Mouse (Mus musculus) hindbrain, embryonic 14.5 days (tissue): Measurements from ENCODE around the gene Aftph. TPM values are rescaled to one million over a fixed set of nuclear protein-coding genes. Genes with fewer than 3 reads are reported as not detected.

Experiments used
- ATAC-seq: fragments of 200-750 bp; cut with Nextera tagmentation; 2 replicates; pipeline ENCODE4 v1.8.0; 2017; ENCODE audit warnings: moderate number of reproducible peaks, mild to moderate bottlenecking, moderate TSS enrichment, moderate library complexity; ENCODE audit not compliant: low FRiP score
- DNase-seq: peaks from one replicate; pipeline ENCODE4 v3.0.0-alpha.2; 2015; ENCODE audit warnings: low spot score
- H3K27ac ChIP-seq: fragments of 300-500 bp; sonication (generic); 2 replicates; pipeline ENCODE4 v1.5.1; 2014; ENCODE audit warnings: mild to moderate bottlenecking, moderate library complexity
- H3K27me3 ChIP-seq: fragments of 300-500 bp; sonication (generic); 2 replicates; pipeline ENCODE4 v1.6.1; 2014; ENCODE audit warnings: mild to moderate bottlenecking, low read length, mixed read lengths; ENCODE audit not compliant: control insufficient read depth, insufficient read depth
- H3K36me3 ChIP-seq: fragments of 300-500 bp; sonication (generic); replicated peaks from 2 replicates; pipeline ENCODE4 v1.6.1; 2014; ENCODE audit not compliant: control insufficient read depth, insufficient read depth
- H3K4me1 ChIP-seq: fragments of 300-500 bp; sonication (generic); replicated peaks from 2 replicates; pipeline ENCODE4 v1.6.1; 2014; ENCODE audit warnings: antibody characterized with exemption, low read length, mixed read lengths; ENCODE audit not compliant: control insufficient read depth, insufficient read depth
- H3K4me2 ChIP-seq: fragments of 300-500 bp; sonication (generic); replicated peaks from 2 replicates; pipeline ENCODE4 v1.6.1; 2014; ENCODE audit warnings: mild to moderate bottlenecking, moderate library complexity
- H3K4me3 ChIP-seq: fragments of 300-500 bp; sonication (generic); replicated peaks from 2 replicates; pipeline ENCODE4 v1.5.1; 2014; ENCODE audit warnings: mild to moderate bottlenecking, low read length
- H3K9ac ChIP-seq: fragments of 300-500 bp; sonication (generic); 2 replicates; pipeline ENCODE4 v1.6.1; 2014
- H3K9me3 ChIP-seq: fragments of 300-500 bp; sonication (generic); 2 replicates; pipeline ENCODE4 v1.6.1; 2016; ENCODE audit warnings: low read length; ENCODE audit not compliant: control insufficient read depth
- WGBS: fragments of 180-500 bp; shearing (Covaris S2); extraction: QIAGEN DNeasy Blood & Tissue Kit; methylation state at CpG from one replicate; pipeline ENCODE4 v1.1.7; 2014; 5-methylcytosine and 5-hydroxymethylcytosine counted together
- polyA plus RNA-seq: library from polyadenylated mRNA; unstranded; fragments of >200 nt; fragmentation: Nextera tagmentation; extraction: Ambion mirVana; gene quantifications from 2 replicates; pipeline ENCODE4 v1.2.1, GENCODE M21; 2014

The Aftph gene
- 37.4 and 38.2 TPM in 2 replicates for polyA plus RNA-seq

GRCm38 (mm10) chr11:20741201-20742100 is at the start of gene Aftph:
Aftph (minus strand) TSS chr11:20741589.
- Histone ChIP-seq H3K27ac (peak within 1 kb of the TSS; percentile 97), H3K4me1 (peaks cover 8% of the 10 kb centered on the region; the same call in 1 of the 2 replicates), H3K36me3 (no peaks in the 10 kb centered on the region), H3K9ac (peak within 1 kb of the TSS; percentile 90), H3K4me2 (peak within 1 kb of the TSS; percentile 94), H3K27me3 (no peaks in the 10 kb centered on the region), H3K9me3 (no peaks in the 10 kb centered on the region), H3K4me3 (peak within 1 kb of the TSS; percentile 98)
- ATAC-seq = peak; percentile 99
- DNase-seq = peak; percentile 98
- WGBS = under 1% methylated on average over 55 of the region's 81 CpGs

GRCm38 (mm10) chr11:20789015-20789414 is 47.6 kb upstream of the Aftph start:
- Histone ChIP-seq H3K27me3 (no peaks in the 10 kb centered on the region), H3K9me3 (no peaks in the 10 kb centered on the region), H3K4me2 (no peak overlapping the region), H3K4me3 (no peak overlapping the region), H3K9ac (no peak overlapping the region), H3K36me3 (no peaks in the 10 kb centered on the region), H3K4me1 (no peaks in the 10 kb centered on the region), H3K27ac (no peak overlapping the region)
- WGBS = 73% methylated on average over 1 of the region's 1 CpGs
- no peak for ATAC-seq
- no peak for DNase-seq

GRCm38 (mm10) chr11:20788070-20788469 is 46.7 kb upstream of the Aftph start:
- no peak overlapping the region for H3K4me2 ChIP-seq
- ATAC-seq (no peak), DNase-seq (no peak)
- WGBS = 86% methylated on average over 3 of the region's 3 CpGs
- no peak overlapping the region for H3K4me3 ChIP-seq
- H3K36me3 ChIP-seq = no peaks in the 10 kb centered on the region
- no peak overlapping the region for H3K9ac ChIP-seq
- no peak overlapping the region for H3K27ac ChIP-seq
- no peaks in the 10 kb centered on the region for H3K9me3 ChIP-seq
- H3K27me3 ChIP-seq = no peaks in the 10 kb centered on the region
- H3K4me1 ChIP-seq = no peaks in the 10 kb centered on the region

- ATAC-seq (no peak), DNase-seq (no peak)
- H3K36me3 ChIP-seq = no peaks in the 10 kb centered on the region
- no peak overlapping the region for H3K27ac ChIP-seq
- H3K4me1 ChIP-seq = no peaks in the 10 kb centered on the region
- no peaks in the 10 kb centered on the region for H3K9me3 ChIP-seq
- 76% methylated on average over 2 of the region's 2 CpGs for WGBS
- H3K27me3 ChIP-seq = no peaks in the 10 kb centered on the region
- H3K9ac ChIP-seq = no peak overlapping the region
- no peak overlapping the region for H3K4me3 ChIP-seq
- no peak overlapping the region for H3K4me2 ChIP-seq
These were observed 44.8 kb upstream of the Aftph start for GRCm38 (mm10) chr11:20786191-20786590.

- no peak overlapping the region for H3K4me2 ChIP-seq
- H3K9me3 ChIP-seq = no peaks in the 10 kb centered on the region
- DNase-seq = no peak
- no peak for ATAC-seq
- 93% methylated on average over 1 of the region's 1 CpGs for WGBS
- H3K27ac ChIP-seq = no peak overlapping the region
- no peaks in the 10 kb centered on the region for H3K36me3 ChIP-seq
- no peaks in the 10 kb centered on the region for H3K27me3 ChIP-seq
- no peak overlapping the region for H3K4me3 ChIP-seq
- H3K4me1 ChIP-seq = no peaks in the 10 kb centered on the region
- H3K9ac ChIP-seq = no peak overlapping the region
These were observed 43.8 kb upstream of the Aftph start for GRCm38 (mm10) chr11:20785186-20785585.

GRCm38 (mm10) chr11:20784776-20785175 is 43.4 kb upstream of the Aftph start:
- Histone ChIP-seq H3K36me3 (no peaks in the 10 kb centered on the region), H3K27ac (no peak overlapping the region), H3K4me3 (no peak overlapping the region), H3K9me3 (no peaks in the 10 kb centered on the region), H3K27me3 (no peaks in the 10 kb centered on the region), H3K4me1 (no peaks in the 10 kb centered on the region), H3K9ac (no peak overlapping the region), H3K4me2 (no peak overlapping the region)
- WGBS = 89% methylated on average over 6 of the region's 6 CpGs
- ATAC-seq = no peak
- no peak for DNase-seq

GRCm38 (mm10) chr11:20783467-20783866 is 42.1 kb upstream of the Aftph start:
- Histone ChIP-seq H3K4me1 (no peaks in the 10 kb centered on the region), H3K9me3 (no peaks in the 10 kb centered on the region), H3K27me3 (no peaks in the 10 kb centered on the region), H3K4me3 (no peak overlapping the region), H3K4me2 (no peak overlapping the region), H3K27ac (no peak overlapping the region), H3K9ac (no peak overlapping the region), H3K36me3 (no peaks in the 10 kb centered on the region)
- ATAC-seq = no peak
- no peak for DNase-seq
- WGBS = 95% methylated on average over 1 of the region's 1 CpGs

- Histone ChIP-seq H3K36me3 (no peaks in the 10 kb centered on the region), H3K4me3 (no peak overlapping the region), H3K9ac (no peak overlapping the region), H3K27ac (no peak overlapping the region), H3K27me3 (no peaks in the 10 kb centered on the region), H3K4me1 (no peaks in the 10 kb centered on the region), H3K9me3 (no peaks in the 10 kb centered on the region), H3K4me2 (no peak overlapping the region)
- 70% methylated on average over 2 of the region's 2 CpGs for WGBS
- DNase-seq (no peak), ATAC-seq (no peak)
These were observed 41.2 kb upstream of the Aftph start for GRCm38 (mm10) chr11:20782620-20783019.

GRCm38 (mm10) chr11:20780312-20780711 is 38.9 kb upstream of the Aftph start:
- Histone ChIP-seq H3K4me2 (no peak overlapping the region), H3K9ac (no peak overlapping the region), H3K4me1 (no peaks in the 10 kb centered on the region), H3K27ac (no peak overlapping the region), H3K27me3 (no peaks in the 10 kb centered on the region), H3K4me3 (no peak overlapping the region), H3K9me3 (no peaks in the 10 kb centered on the region), H3K36me3 (no peaks in the 10 kb centered on the region)
- DNase-seq (no peak), ATAC-seq (no peak)
- 84% methylated on average over 4 of the region's 4 CpGs for WGBS
